Mouse (Mus musculus): ENCODE data around the gene Mmp28. TPM values are rescaled to one million over a fixed set of nuclear protein-coding genes. Genes with fewer than 3 reads are reported as not detected.

Gene Mmp28
- total and polyA plus RNA-seq, 2 experiments from 2014 or later, result 1.4 to 5.5 TPM

GRCm38 (mm10) chr11:83409087-83409754, 53.6 kb downstream of the Mmp28 start, which contains the start of gene Rasl10b:
TSS of gene Rasl10b (plus strand) at chr11:83409137.
- Histone ChIP-seq H3K36me3 (ENCODE audit: insufficient read depth, low read length) (peaks cover 3% of the 10 kb centered on the region; the same call in 1 of the 2 replicates), H3K27me3 (ENCODE audit: insufficient read depth, low read length) (no peaks in the 10 kb centered on the region), H3K4me2 (ENCODE audit: low read depth, low read length, poor library complexity, severe bottlenecking) (peak within 1 kb of the TSS; percentile 91), H3K4me3 (ENCODE audit: low read depth, low read length) (peak within 1 kb of the TSS; percentile 93), H3K4me1 (ENCODE audit: insufficient read depth, low read length) (peaks cover 8% of the 10 kb centered on the region; the same call in 1 of the 2 replicates), H3K9me3 (ENCODE audit: low read length) (no peaks in the 10 kb centered on the region), H3K9ac (replicated peaks; ENCODE audit: low read length, poor library complexity, severe bottlenecking) (peak within 1 kb of the TSS; percentile 86), H3K27ac (ENCODE audit: low read depth, low read length) (0 out of 2 replicates have a peak within 1 kb of the TSS, but pooled peaks have one; percentile 18)
- TF ChIP-seq CTCF (IDR thresholded peaks at IDR 0.05), result no peak
- DNase-seq (ENCODE audit: low spot score), result peak; percentile 60
- peak; percentile 72 for ATAC-seq (ENCODE audit: low FRiP score)
- 1% methylated on average over 25 of the region's 44 CpGs for WGBS

- DNase-seq (ENCODE audit: low spot score) (no peak), ATAC-seq (ENCODE audit: low FRiP score) (no peak)
- Histone ChIP-seq H3K36me3 (ENCODE audit: insufficient read depth, low read length) (peaks cover 9% of the 10 kb centered on the region), H3K9ac (replicated peaks; ENCODE audit: low read length, poor library complexity, severe bottlenecking) (no peak overlapping the region), H3K4me1 (ENCODE audit: insufficient read depth, low read length) (peaks cover 8% of the 10 kb centered on the region; the same call in 1 of the 2 replicates), H3K27ac (ENCODE audit: low read depth, low read length) (no peak overlapping the region), H3K4me3 (ENCODE audit: low read depth, low read length) (no peak overlapping the region), H3K27me3 (ENCODE audit: insufficient read depth, low read length) (no peaks in the 10 kb centered on the region), H3K9me3 (ENCODE audit: low read length) (no peaks in the 10 kb centered on the region), H3K4me2 (ENCODE audit: low read depth, low read length, poor library complexity, severe bottlenecking) (no peak overlapping the region)
- TF ChIP-seq CTCF (IDR thresholded peaks at IDR 0.05), result no peak
- WGBS, result 44% methylated on average over 8 of the region's 8 CpGs
Measured at GRCm38 (mm10) chr11:83408242-83408641, 54.6 kb downstream of the Mmp28 start.

DNA sequence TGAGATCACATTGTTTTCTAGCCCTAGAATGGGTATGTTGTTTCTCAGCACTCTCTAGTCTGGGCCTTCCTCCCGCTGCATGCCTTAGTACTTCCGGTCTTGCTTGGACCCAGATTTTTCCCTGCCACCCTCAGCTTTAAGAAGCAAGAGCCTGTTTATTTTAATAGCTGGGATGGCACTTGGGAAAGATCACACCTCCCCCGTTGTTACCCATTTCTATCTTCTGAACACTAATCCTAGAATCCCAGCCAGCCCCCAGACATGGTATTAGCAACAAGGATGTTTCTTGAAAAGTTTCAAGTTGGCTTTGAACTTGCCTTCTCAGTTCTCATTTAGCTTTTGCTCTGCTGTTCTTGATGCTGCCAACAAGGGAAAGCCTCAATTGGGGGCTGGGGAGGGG, 56.5 kb downstream of the Mmp28 start:
- peaks cover 14% of the 10 kb centered on the region for H3K36me3 ChIP-seq (ENCODE audit: insufficient read depth, low read length)
- no peak for TF ChIP-seq CTCF (IDR thresholded peaks at IDR 0.05)
- no peak overlapping the region for H3K27ac ChIP-seq (ENCODE audit: low read depth, low read length)
- no peaks in the 10 kb centered on the region; the same call in 1 of the 2 replicates for H3K4me1 ChIP-seq (ENCODE audit: insufficient read depth, low read length)
- DNase-seq (ENCODE audit: low spot score) (no peak), ATAC-seq (ENCODE audit: low FRiP score) (no peak)
- H3K27me3 ChIP-seq (ENCODE audit: insufficient read depth, low read length), result no peaks in the 10 kb centered on the region
- 77% methylated on average over 3 of the region's 3 CpGs for WGBS
- no peak overlapping the region for H3K9ac ChIP-seq (replicated peaks; ENCODE audit: low read length, poor library complexity, severe bottlenecking)
- H3K4me3 ChIP-seq (ENCODE audit: low read depth, low read length), result no peak overlapping the region
- H3K9me3 ChIP-seq (ENCODE audit: low read length), result no peaks in the 10 kb centered on the region
- no peak overlapping the region for H3K4me2 ChIP-seq (ENCODE audit: low read depth, low read length, poor library complexity, severe bottlenecking)

GRCm38 (mm10) chr11:83403787-83404186, 59.1 kb downstream of the Mmp28 start:
- Histone ChIP-seq H3K9ac (replicated peaks; ENCODE audit: low read length, poor library complexity, severe bottlenecking) (no peak overlapping the region), H3K27me3 (ENCODE audit: insufficient read depth, low read length) (no peaks in the 10 kb centered on the region), H3K4me3 (ENCODE audit: low read depth, low read length) (no peak overlapping the region), H3K4me2 (ENCODE audit: low read depth, low read length, poor library complexity, severe bottlenecking) (no peak overlapping the region), H3K4me1 (ENCODE audit: insufficient read depth, low read length) (no peaks in the 10 kb centered on the region), H3K27ac (ENCODE audit: low read depth, low read length) (no peak overlapping the region), H3K9me3 (ENCODE audit: low read length) (no peaks in the 10 kb centered on the region), H3K36me3 (ENCODE audit: insufficient read depth, low read length) (peaks cover 17% of the 10 kb centered on the region)
- no peak for DNase-seq (ENCODE audit: low spot score)
- 82% methylated on average over 7 of the region's 7 CpGs for WGBS
- no peak for ATAC-seq (ENCODE audit: low FRiP score)
- no peak for TF ChIP-seq CTCF (IDR thresholded peaks at IDR 0.05)

- TF ChIP-seq CTCF (IDR thresholded peaks at IDR 0.05), result no peak
- Histone ChIP-seq H3K4me1 (ENCODE audit: insufficient read depth, low read length) (no peaks in the 10 kb centered on the region), H3K27me3 (ENCODE audit: insufficient read depth, low read length) (no peaks in the 10 kb centered on the region), H3K4me2 (ENCODE audit: low read depth, low read length, poor library complexity, severe bottlenecking) (no peak overlapping the region), H3K9me3 (ENCODE audit: low read length) (no peaks in the 10 kb centered on the region), H3K4me3 (ENCODE audit: low read depth, low read length) (no peak overlapping the region), H3K36me3 (ENCODE audit: insufficient read depth, low read length) (peaks cover 32% of the 10 kb centered on the region), H3K27ac (ENCODE audit: low read depth, low read length) (no peak overlapping the region), H3K9ac (replicated peaks; ENCODE audit: low read length, poor library complexity, severe bottlenecking) (no peak overlapping the region)
- no peak for ATAC-seq (ENCODE audit: low FRiP score)
- 82% methylated on average over 5 of the region's 5 CpGs for WGBS
- DNase-seq (ENCODE audit: low spot score), result no peak
Measured at GRCm38 (mm10) chr11:83398724-83399123, 64.1 kb downstream of the Mmp28 start.

- no peak overlapping the region for H3K4me3 ChIP-seq (ENCODE audit: low read depth, low read length)
- DNase-seq (ENCODE audit: low spot score) (no peak), ATAC-seq (ENCODE audit: low FRiP score) (no peak)
- no peaks in the 10 kb centered on the region for H3K4me1 ChIP-seq (ENCODE audit: insufficient read depth, low read length)
- H3K4me2 ChIP-seq (ENCODE audit: low read depth, low read length, poor library complexity, severe bottlenecking), result no peak overlapping the region
- 94% methylated on average over 7 of the region's 7 CpGs for WGBS
- no peaks in the 10 kb centered on the region for H3K27me3 ChIP-seq (ENCODE audit: insufficient read depth, low read length)
- H3K27ac ChIP-seq (ENCODE audit: low read depth, low read length), result no peak overlapping the region
- no peak for TF ChIP-seq CTCF (IDR thresholded peaks at IDR 0.05)
- no peak overlapping the region for H3K9ac ChIP-seq (replicated peaks; ENCODE audit: low read length, poor library complexity, severe bottlenecking)
- no peaks in the 10 kb centered on the region for H3K9me3 ChIP-seq (ENCODE audit: low read length)
- peaks cover 23% of the 10 kb centered on the region for H3K36me3 ChIP-seq (ENCODE audit: insufficient read depth, low read length)
Measured at GRCm38 (mm10) chr11:83397626-83398025, 65.2 kb downstream of the Mmp28 start.
